Mouse (Mus musculus): ENCODE measurements around the gene Tenm2. TPM values are rescaled to one million over a fixed set of nuclear protein-coding genes. Genes with fewer than 3 reads are reported as not detected.

Tenm2 gene
- polyA plus RNA-seq, 1 experiment from 2014 or later, result 1.8 TPM

DNA sequence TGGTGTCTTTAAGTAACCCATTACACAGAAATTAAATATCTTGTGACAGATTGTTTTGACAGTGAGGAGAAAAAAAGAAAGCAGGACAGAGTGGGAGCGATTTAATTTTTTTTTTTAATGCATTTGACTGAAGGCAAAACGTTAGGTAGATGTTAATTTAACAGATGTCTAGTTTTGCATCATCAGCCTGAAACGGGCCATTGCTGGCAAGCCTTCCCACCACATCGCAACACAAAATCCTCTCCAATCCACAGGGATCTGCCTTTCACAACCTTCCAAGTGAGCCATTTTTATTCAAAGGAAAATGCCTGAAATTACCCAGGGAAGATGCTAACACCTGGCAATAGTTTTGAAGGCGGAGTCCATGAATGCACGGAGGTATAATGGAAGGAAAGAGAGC lies 535.6 kb downstream of the Tenm2 start:
- H3K4me1 ChIP-seq, result peaks cover 57% of the 10 kb centered on the region
- no peaks in the 10 kb centered on the region; the same call in 1 of the 2 replicates for H3K27me3 ChIP-seq (ENCODE audit: poor library complexity, severe bottlenecking)
- no peak for DNase-seq (ENCODE audit: extremely low spot score, low spot score)
- H3K27ac ChIP-seq, result no peak overlapping the region; the same call in 1 of the 2 replicates
- H3K4me3 ChIP-seq, result no peak overlapping the region
- no peaks in the 10 kb centered on the region for H3K36me3 ChIP-seq (replicated peaks)
- 89% methylated on average over 6 of the region's 6 CpGs for WGBS
- no peaks in the 10 kb centered on the region for H3K9me3 ChIP-seq

DNA sequence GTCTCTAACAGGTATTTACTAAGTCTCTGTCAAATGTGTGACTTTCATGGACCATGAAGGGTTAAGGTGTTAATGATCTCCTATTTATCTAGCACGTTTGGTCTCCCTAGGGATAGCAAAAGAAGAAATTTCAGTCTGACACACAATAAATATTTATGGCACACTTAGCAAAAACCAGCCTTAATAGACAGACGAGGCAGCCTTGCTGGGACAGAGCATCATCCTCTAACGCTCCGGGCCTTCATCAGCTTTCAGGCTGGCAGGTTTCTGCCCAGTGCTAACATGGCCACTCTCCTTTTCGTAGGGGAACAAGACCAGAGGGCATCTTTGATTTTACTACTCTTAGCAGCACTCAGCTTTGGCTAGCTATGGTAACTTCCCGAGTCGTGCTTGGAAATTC lies 537.5 kb downstream of the Tenm2 start:
- H3K27ac ChIP-seq, result peak overlapping the region; percentile 79

DNA sequence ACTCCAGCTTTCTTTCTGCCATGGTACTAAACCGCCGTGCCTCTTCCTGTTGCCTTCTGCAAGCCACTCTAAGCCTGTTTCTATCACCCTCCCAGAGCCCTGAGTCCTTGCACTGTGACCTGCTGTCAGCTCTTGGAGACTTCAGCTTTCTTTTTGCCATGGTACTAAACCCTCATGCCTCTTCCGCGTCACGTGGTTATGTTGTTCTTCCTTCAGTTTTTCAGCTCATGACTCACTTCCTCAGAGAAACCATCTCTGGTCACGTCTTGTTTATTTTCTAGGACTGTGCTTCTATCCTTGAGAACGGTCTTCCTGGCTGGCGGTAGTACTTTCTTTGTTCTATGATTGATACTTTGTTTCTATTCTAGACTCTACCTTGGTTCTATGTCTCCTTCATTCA lies 537.9 kb downstream of the Tenm2 start:
- H3K36me3 ChIP-seq (replicated peaks), result no peaks in the 10 kb centered on the region
- 73% methylated on average over 8 of the region's 8 CpGs for WGBS
- H3K4me1 ChIP-seq, result peaks cover 69% of the 10 kb centered on the region
- no peak for DNase-seq (ENCODE audit: extremely low spot score, low spot score)
- 0 out of 2 replicates have a peak overlapping the region, but pooled peaks have one; percentile 27 for H3K4me3 ChIP-seq
- peaks cover 9% of the 10 kb centered on the region for H3K27me3 ChIP-seq (ENCODE audit: poor library complexity, severe bottlenecking)
- H3K27ac ChIP-seq, result peak overlapping the region; percentile 79
- H3K9me3 ChIP-seq, result no peaks in the 10 kb centered on the region

More for the DNA sequence above, 537.5 kb downstream of the Tenm2 start:
- Histone ChIP-seq H3K4me1 (peaks cover 69% of the 10 kb centered on the region), H3K9me3 (no peaks in the 10 kb centered on the region), H3K36me3 (replicated peaks) (no peaks in the 10 kb centered on the region), H3K4me3 (no peak overlapping the region), H3K27me3 (ENCODE audit: poor library complexity, severe bottlenecking) (peaks cover 9% of the 10 kb centered on the region)
- WGBS, result 78% methylated on average over 7 of the region's 7 CpGs
- DNase-seq (ENCODE audit: extremely low spot score, low spot score), result no peak

DNA sequence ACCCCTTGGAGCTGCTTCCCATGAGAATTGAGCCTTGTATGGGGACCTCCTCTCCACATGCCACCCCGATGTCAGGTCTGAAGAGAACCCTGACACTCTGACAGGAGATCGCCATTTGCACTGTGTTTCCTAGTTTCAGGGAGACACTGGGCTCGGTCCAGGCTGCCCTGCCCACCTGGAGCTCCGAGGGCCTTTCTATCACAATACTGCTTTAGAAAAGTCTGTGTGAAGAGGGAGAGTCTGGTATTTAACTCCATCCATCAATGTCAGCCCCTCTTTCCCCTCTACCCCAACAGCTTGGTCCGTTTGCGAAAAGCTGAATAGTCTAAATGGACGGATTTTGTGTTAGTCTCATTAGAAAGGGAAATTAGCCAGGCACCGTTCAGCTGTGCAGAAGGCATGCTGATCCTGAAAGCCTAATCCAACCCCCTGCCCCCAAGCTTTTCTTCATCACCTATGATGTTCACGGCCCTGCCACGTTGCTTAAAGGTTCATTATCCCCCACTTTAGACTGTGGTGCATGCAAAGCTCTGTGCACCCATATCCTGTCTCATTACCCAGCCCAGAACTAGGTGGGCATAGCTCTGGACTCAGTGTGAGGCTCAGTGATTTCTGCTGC lies 538.6 kb downstream of the Tenm2 start:
- Histone ChIP-seq H3K4me1 (peaks cover 69% of the 10 kb centered on the region), H3K9me3 (no peaks in the 10 kb centered on the region), H3K36me3 (replicated peaks) (no peaks in the 10 kb centered on the region), H3K4me3 (peak overlapping the region; percentile 27; the same call in 1 of the 2 replicates), H3K27ac (peak overlapping the region; percentile 79), H3K27me3 (ENCODE audit: poor library complexity, severe bottlenecking) (peaks cover 9% of the 10 kb centered on the region)
- 25% methylated on average over 10 of the region's 10 CpGs for WGBS
- DNase-seq (ENCODE audit: extremely low spot score, low spot score), result peak; percentile 62

DNA sequence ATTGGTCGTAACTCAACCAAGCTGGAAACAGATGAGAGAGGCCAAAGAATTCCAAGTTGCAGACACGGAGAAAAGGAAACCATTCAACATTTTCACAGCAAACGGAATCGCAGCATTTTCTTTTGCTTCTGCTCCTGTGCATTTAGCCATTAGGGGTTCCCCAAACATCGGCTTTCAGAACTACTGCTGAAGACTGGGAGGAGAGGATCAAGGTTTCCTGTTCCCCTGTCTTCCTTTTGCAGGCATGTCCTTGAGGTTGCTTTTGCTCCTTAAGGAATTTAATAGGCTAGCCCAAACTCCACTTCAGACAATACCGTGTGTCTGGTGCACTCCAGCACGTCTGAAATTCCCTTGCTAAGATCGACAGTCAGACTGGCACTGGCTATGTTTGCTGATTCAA lies 541.0 kb downstream of the Tenm2 start:
- H3K27ac ChIP-seq, result peak overlapping the region; percentile 62
- no peak for DNase-seq (ENCODE audit: extremely low spot score, low spot score)
- no peaks in the 10 kb centered on the region for H3K9me3 ChIP-seq
- H3K4me1 ChIP-seq, result peaks cover 53% of the 10 kb centered on the region
- H3K4me3 ChIP-seq, result no peak overlapping the region
- no peaks in the 10 kb centered on the region for H3K36me3 ChIP-seq (replicated peaks)
- 74% methylated on average over 8 of the region's 8 CpGs for WGBS
- H3K27me3 ChIP-seq (ENCODE audit: poor library complexity, severe bottlenecking), result peaks cover 9% of the 10 kb centered on the region

DNA sequence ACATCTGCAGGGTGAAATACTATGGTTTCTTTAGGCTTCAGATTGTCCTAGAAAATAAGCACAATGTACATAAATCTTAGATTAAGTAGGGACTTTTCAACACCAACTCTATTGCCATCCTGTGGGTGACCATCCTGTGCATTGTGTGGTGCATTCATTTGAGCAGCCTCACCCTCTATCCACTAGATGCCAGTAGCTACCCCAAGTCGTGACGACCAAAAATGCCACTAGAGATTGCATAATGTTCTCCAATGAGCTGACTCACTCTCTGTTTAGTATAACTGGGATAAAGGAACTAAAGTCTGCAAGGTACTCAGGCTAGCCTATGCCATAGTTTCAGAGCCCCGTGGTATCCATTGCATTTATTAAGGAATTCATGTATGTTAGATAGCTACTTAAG lies 543.1 kb downstream of the Tenm2 start:
- peaks cover 12% of the 10 kb centered on the region for H3K27me3 ChIP-seq (ENCODE audit: poor library complexity, severe bottlenecking)
- H3K36me3 ChIP-seq (replicated peaks), result no peaks in the 10 kb centered on the region
- no peak overlapping the region for H3K27ac ChIP-seq
- DNase-seq (ENCODE audit: extremely low spot score, low spot score), result no peak
- H3K4me1 ChIP-seq, result peaks cover 45% of the 10 kb centered on the region
- H3K4me3 ChIP-seq, result no peak overlapping the region
- WGBS, result 84% methylated on average over 3 of the region's 3 CpGs
- no peaks in the 10 kb centered on the region for H3K9me3 ChIP-seq

DNA sequence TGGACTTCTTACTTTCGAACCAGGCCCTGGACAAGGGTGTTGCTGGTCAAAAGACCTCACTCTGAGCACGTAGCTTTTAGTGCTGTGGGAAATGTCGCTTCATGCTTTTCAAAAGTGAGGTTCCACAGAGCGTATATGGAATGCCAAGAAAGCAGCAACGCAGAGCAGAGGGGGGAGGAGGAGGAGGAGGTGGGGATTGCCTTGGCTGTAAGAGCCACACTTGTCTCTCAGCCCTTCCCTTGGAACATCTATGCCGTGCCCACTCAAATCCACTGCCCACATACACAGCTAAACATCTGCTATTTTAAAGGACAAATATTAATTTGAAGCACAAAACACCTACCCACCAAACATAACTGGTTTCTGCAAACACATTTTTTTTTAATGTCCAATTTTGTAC lies 544.9 kb downstream of the Tenm2 start:
- Histone ChIP-seq H3K36me3 (replicated peaks) (no peaks in the 10 kb centered on the region), H3K27ac (no peak overlapping the region), H3K9me3 (no peaks in the 10 kb centered on the region), H3K4me1 (peaks cover 27% of the 10 kb centered on the region), H3K4me3 (no peak overlapping the region), H3K27me3 (ENCODE audit: poor library complexity, severe bottlenecking) (peaks cover 12% of the 10 kb centered on the region)
- DNase-seq (ENCODE audit: extremely low spot score, low spot score), result no peak
- 89% methylated on average over 6 of the region's 6 CpGs for WGBS

DNA sequence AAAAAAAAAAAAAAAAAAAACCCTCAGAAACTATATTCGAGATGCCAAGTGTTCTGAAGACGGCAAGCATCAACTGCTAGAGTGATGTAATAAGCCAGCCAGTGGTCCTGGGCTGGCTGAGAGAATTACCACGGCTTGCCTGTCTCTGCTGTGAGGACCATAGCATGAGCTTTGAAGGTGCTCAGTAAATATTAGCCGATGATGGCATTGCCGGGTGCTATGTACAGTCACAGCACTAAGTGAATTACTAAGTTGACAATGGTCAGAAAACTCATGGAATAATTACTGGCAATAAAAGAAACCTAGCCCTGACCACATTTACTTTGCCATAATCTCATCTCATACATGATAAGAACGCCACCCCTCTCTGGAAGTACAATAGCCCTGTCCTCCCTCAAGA lies 549.5 kb downstream of the Tenm2 start:
- Histone ChIP-seq H3K27ac (no peak overlapping the region), H3K9me3 (no peaks in the 10 kb centered on the region), H3K36me3 (replicated peaks) (no peaks in the 10 kb centered on the region), H3K4me3 (no peak overlapping the region), H3K27me3 (ENCODE audit: poor library complexity, severe bottlenecking) (0 out of 2 replicates have a peak, but pooled peaks cover 7% of the 10 kb centered on the region), H3K4me1 (peaks cover 8% of the 10 kb centered on the region)
- 92% methylated on average over 6 of the region's 6 CpGs for WGBS
- no peak for DNase-seq (ENCODE audit: extremely low spot score, low spot score)

DNA sequence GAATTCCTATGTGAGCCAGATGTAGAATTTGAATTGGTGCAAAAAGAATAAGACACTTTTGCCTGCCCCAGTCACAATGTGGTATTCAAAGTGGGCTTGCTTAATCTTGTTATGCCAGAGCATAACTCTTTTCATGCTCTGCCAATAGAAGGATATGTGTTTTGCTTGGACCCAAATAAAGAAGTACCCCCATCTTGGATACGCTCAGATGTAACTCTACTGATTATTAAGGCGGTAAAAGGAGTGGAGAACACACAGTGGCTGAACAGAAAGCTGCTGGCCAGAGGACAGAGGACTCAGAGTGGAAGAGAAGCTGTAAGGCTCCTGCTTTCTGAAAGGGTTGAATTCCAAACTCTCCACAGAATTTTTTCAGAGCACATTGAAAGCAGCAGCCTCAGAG lies 556.4 kb downstream of the Tenm2 start:
- no peak overlapping the region for H3K4me3 ChIP-seq
- H3K27me3 ChIP-seq (ENCODE audit: poor library complexity, severe bottlenecking), result peaks cover 33% of the 10 kb centered on the region
- H3K4me1 ChIP-seq, result peaks cover 42% of the 10 kb centered on the region
- DNase-seq (ENCODE audit: extremely low spot score, low spot score), result no peak
- no peak overlapping the region for H3K27ac ChIP-seq
- no peaks in the 10 kb centered on the region for H3K36me3 ChIP-seq (replicated peaks)
- 72% methylated on average over 2 of the region's 2 CpGs for WGBS
- H3K9me3 ChIP-seq, result no peaks in the 10 kb centered on the region

DNA sequence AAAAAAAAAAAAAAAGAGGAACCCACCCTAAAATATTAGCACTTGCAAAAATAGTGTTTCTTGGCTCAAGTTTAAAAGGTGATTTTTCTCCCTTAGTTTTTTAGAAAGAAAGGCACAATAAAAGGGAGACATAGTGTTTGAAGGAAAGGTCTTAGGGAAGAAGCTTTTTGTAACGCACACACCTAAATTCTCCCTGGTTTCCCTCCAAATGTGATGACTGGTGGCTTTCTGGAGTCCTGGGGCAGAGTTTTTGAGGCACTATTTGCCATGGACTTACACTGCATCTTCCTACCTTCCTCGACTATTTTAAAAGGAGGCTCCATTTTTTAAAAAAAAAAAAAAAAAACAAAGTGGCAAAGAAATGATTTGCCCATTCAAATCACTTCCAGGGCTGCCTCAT lies 557.2 kb downstream of the Tenm2 start:
- peak overlapping the region; percentile 92; the same call in 1 of the 2 replicates for H3K27ac ChIP-seq
- no peak for DNase-seq (ENCODE audit: extremely low spot score, low spot score)
- H3K36me3 ChIP-seq (replicated peaks), result no peaks in the 10 kb centered on the region
- peaks cover 33% of the 10 kb centered on the region for H3K27me3 ChIP-seq (ENCODE audit: poor library complexity, severe bottlenecking)
- 42% methylated on average over 2 of the region's 2 CpGs for WGBS
- H3K9me3 ChIP-seq, result no peaks in the 10 kb centered on the region
- H3K4me1 ChIP-seq, result peaks cover 42% of the 10 kb centered on the region
- peak overlapping the region; percentile 60; the same call in 1 of the 2 replicates for H3K4me3 ChIP-seq

DNA sequence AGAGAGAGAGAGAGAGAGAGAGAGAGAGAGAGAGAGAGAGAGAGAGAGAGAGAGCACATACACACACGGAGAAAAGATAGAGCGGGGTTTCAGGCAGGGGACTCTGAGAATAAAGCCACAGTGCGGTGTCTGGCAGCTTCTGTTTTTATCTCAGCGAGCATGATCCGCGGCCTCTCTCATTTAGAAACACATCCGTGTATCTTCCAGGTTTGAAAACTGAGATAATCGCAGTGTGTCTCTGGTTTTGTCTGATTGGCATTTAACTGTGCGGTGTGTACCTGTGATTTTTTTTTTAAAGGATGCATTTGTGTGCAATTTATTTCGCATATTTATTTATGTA lies 557.7 kb downstream of the Tenm2 start:
- Histone ChIP-seq H3K36me3 (replicated peaks) (no peaks in the 10 kb centered on the region), H3K9me3 (no peaks in the 10 kb centered on the region), H3K4me3 (peak overlapping the region; percentile 60), H3K4me1 (peaks cover 42% of the 10 kb centered on the region), H3K27ac (peak overlapping the region; percentile 92), H3K27me3 (ENCODE audit: poor library complexity, severe bottlenecking) (peaks cover 33% of the 10 kb centered on the region)
- no peak for DNase-seq (ENCODE audit: extremely low spot score, low spot score)
- WGBS, result 13% methylated on average over 10 of the region's 10 CpGs

DNA sequence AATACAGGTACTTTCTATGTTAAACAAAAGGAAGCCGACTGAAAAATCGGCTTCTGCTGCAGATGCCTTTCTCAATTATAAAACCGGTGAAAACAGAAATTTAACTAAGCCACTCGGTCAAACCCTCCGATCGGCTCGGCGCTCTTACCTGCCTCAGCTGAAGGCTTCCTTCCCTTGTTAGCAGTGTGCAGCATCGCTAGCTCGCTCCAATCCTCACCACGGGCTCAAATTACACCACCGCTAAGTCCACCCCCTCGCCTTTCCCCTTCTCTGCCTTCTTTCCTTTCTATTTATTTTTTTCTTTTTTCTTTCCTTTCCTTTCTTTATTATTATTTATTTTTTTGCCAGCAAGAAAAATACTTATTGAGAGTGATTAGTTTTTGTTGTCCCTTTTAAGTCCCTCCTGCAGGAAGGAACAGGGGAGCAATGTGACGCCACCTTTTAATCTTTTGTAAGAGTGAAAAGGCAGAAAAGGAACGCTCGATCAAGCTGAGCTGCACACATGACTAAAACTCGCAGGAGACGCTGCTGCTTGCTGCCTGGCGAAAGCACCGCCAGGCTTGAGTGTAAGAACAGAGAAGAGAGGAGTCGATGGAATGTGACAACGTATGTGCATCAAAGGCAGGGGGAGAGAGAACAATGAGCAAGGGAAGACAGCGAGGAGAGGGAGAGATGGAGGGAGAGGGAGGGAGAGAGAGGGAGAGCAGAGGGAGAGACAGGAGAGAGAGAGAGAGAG lies 558.3 kb downstream of the Tenm2 start:
- Histone ChIP-seq H3K4me3 (peak overlapping the region; percentile 60), H3K27ac (peak overlapping the region; percentile 92), H3K4me1 (peaks cover 42% of the 10 kb centered on the region), H3K36me3 (replicated peaks) (no peaks in the 10 kb centered on the region), H3K27me3 (ENCODE audit: poor library complexity, severe bottlenecking) (peaks cover 33% of the 10 kb centered on the region), H3K9me3 (no peaks in the 10 kb centered on the region)
- DNase-seq (ENCODE audit: extremely low spot score, low spot score), result peak; percentile 58
- under 1% methylated on average over 23 of the region's 23 CpGs for WGBS

All from forebrain, embryonic 10.5 days (tissue).